Mouse (Mus musculus) MEL-GATA-1-ER (cell line): Measurements from ENCODE around the gene Gm21987.

Experiments used
- DNase-seq: peaks from one replicate; pipeline ENCODE4 v3.0.0-alpha.2; 2012; ENCODE audit warnings: low read depth; ENCODE audit errors: extremely low read depth

Gene Gm21987

GRCm38 (mm10) chr16:38348217-38348761, 1.4 kb downstream of the Gm21987 start:
- DNase-seq = peak; percentile 82

GRCm38 (mm10) chr16:38349881-38350280, 3.0 kb downstream of the Gm21987 start:
- no peak for DNase-seq

DNA sequence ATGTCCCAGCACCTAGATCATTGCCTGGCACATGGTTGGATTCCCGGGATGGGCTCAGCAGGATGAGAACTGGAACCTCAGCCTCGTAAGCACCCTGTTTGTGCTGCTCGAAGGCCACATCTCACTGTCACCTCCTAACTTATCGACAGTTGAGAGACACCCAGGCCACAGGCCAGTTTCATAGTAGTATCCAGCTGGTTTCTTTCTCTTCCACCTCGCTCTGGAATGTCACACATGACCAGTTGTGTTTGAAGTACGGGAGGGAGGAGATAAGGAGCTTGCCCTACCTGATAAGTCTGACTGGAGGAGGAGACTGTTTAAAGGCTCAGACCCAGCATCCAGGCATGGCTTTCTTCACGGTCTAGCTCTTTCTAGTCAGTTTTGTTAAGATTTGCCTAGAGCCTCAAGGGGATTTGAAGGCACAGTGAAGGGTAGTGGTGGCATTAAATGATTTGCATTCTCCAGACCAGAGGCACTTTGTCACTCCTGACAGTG, 3.6 kb downstream of the Gm21987 start:
- DNase-seq = no peak

- DNase-seq = no peak
Observed at GRCm38 (mm10) chr16:38350939-38351338, 4.1 kb downstream of the Gm21987 start.

GRCm38 (mm10) chr16:38352031-38352430, 5.2 kb downstream of the Gm21987 start:
- DNase-seq = no peak

DNA sequence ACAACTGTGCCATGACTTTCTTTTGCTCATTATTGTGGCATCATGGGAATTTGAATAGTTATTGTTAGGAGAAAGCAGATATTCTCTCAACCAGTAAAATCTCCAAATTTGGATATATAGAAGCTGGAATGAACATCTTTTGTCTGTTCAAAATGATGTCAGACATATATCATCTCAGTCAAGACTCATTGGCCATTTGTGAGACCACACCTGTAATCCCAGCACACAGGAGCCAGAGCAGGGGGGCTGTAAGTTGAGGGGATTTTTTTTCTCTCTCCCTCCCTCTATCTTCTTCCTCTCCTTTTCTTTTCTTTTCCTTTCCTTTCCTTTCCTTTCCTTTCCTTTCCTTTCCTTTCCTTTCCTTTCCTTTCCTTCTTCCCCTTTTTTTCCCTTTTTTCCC, 6.0 kb downstream of the Gm21987 start:
- no peak for DNase-seq

DNA sequence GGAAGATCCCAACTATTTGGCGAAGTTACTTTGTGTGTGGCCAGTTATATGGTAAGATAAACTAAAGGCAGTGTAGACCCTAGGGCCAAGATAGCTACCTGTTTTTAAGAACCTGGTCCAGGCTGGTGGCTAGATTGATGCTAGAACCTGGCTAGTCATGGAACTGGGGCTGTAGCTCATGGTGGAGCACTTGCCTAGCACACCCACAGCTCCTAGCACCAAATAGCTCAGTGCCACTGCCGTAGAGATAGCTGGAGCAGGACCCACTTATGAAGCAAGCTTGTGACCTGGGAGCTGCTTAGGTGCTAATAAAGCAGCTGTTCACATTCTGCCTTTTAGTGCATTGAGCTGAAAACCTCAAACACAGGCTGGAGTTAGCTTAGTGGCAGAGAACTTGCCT, 6.8 kb downstream of the Gm21987 start:
- no peak for DNase-seq

GRCm38 (mm10) chr16:38354185-38354913, 7.5 kb downstream of the Gm21987 start:
- DNase-seq = peak; percentile 82

- DNase-seq = no peak
Observed at GRCm38 (mm10) chr16:38358256-38358812, 11.5 kb downstream of the Gm21987 start.

DNA sequence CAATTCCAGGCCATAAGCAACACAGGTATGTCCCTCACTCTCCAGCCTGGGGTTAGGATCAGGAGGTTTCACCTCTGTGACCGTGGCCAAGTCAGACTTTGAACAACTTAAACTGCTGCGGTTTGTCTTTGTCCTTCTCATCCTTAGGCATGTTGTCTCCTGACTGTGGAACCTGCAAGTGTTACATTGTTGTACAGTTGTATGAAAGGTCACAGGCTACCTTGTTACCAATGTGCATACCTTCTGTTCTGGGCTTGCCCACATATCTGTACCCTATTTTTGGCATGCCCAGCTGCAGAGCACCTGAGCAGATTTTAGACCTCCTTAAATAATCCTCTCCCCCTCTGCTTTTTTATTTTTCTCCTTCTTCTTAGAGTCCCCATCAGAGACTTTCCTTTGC, 12.4 kb downstream of the Gm21987 start:
- no peak for DNase-seq

- DNase-seq = no peak
Observed at GRCm38 (mm10) chr16:38359857-38360256, 13.0 kb downstream of the Gm21987 start.

GRCm38 (mm10) chr16:38360317-38360716, 13.5 kb downstream of the Gm21987 start:
- DNase-seq = no peak

- DNase-seq = no peak
Observed at GRCm38 (mm10) chr16:38361933-38362332, 15.1 kb downstream of the Gm21987 start, which contains the start of gene Popdc2. Popdc2 (plus strand) TSS chr16:38362209.

DNA sequence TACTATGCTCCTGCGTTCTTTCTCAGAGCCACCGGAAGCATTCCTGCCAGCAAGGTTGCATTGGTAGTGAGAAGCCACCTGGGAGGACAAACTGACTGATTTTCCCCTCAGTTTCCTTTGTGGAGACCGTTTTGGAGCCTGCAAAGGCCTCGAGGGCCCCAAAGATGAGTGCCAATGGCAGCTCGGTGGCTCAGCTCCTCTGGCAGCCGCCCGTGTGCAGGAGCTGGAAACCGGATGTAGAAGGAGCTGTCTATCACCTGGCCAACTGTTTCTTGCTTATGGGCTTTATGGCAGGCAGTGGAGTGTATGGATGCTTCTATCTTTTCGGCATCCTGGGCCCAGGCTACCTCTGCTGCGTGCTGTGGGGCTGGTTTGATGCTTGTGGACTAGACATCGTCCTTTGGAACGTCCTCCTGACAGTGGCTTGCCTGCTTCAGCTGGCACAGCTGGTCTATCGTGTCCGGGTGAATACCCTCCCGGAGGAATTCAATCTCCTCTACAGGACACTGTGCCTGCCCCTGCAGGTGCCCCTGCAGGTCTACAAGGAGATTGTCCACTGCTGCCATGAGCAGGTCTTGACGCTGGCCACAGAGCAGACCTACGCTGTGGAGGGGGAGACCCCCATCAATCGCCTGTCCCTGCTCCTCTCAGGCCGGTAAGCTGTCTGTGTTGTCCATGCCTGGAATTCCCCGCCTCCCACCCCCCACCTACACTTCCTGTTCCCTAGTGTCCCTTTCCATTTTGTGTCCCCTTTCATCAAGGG, 15.8 kb downstream of the Gm21987 start:
- DNase-seq = no peak

GRCm38 (mm10) chr16:38363256-38363595, 16.4 kb downstream of the Gm21987 start:
- peak; percentile 39 for DNase-seq

GRCm38 (mm10) chr16:38363657-38364056, 16.8 kb downstream of the Gm21987 start:
- no peak for DNase-seq

GRCm38 (mm10) chr16:38365390-38365789, 18.6 kb downstream of the Gm21987 start:
- DNase-seq = no peak

DNA sequence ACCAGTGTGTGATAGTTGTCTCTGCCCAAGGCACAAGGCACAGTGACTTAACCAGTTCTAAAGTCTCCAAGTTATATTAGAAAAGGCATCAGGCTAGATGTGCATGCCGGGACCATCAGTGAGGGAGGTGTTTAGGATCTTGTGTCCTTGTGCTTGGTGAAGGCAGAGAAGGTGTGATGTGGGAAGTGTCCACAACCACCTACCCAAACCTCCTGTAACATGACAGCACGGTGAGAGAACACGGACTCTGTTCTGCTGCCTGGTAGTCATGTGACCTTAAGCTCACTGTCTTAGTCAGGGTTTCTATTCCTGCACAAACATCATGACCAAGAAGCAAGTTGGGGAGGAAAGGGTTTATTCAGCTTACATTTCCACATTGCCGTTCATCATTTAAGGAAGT, 19.4 kb downstream of the Gm21987 start:
- DNase-seq = no peak

DNA sequence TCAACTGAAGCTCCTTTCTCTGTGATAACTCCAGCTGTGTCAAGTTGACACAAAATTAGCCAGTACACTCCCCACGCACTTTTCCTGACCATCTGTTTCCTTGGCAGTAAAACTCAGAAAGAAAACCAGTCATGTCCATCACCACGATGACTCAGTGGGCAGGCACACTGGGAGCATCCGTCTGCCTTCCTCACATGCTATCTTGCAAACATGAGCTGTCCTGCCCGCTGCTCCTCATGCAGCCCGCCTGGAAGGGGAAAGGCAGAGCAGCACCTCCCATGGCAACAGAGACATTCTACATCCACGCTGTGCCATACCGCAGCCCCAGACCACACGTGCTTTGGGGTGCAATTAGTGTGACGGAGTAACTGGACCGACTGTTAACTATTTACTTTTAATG, 21.5 kb downstream of the Gm21987 start:
- no peak for DNase-seq

- DNase-seq = no peak
Observed at GRCm38 (mm10) chr16:38369000-38369399, 22.2 kb downstream of the Gm21987 start.

- DNase-seq = no peak
Observed at GRCm38 (mm10) chr16:38369431-38369830, 22.6 kb downstream of the Gm21987 start.

DNA sequence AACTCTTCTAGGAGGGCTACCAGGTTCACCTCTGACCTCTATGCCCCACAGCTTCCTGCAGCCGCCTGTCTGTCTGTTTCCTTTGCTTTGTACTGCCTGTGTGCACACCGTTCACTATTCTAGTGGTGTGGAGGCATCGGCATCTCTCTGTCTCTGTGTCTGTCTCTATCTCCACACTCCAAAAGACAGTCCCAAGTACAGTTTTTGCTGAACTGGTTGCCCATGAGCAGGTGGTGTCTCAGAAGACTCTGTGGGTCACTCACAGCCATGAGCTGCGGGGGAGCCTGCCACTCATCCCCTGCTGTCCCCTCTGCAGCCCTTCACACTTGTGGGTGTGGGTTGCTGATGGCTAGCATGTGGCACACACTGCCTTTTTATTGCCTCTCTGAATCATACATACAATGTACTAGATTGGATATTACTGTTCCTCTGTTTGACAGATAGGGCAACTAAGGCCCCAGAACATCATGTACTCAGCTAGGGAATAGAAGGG, 23.2 kb downstream of the Gm21987 start:
- no peak for DNase-seq
